Mouse (Mus musculus): ENCODE results near the gene Kdelc1.

Gene Kdelc1

GRCm38 (mm10) chr1:44063439-44063838 is 55.2 kb downstream of the Kdelc1 start:
- no peak for DNase-seq (ENCODE audit: low spot score)

- DNase-seq (ENCODE audit: low spot score), result no peak
Observed at GRCm38 (mm10) chr1:44061836-44062235, 56.8 kb downstream of the Kdelc1 start, which contains the start of gene Gm8251. TSS of gene Gm8251 (minus strand) at chr1:44061936.

GRCm38 (mm10) chr1:44057805-44058204 is 60.8 kb downstream of the Kdelc1 start:
- DNase-seq (ENCODE audit: low spot score), result no peak

All from ovary, postnatal 14 days (tissue).